Comparison of ENCODE assay signal across 7 mouse cellular contexts in the genomic region with DNA sequence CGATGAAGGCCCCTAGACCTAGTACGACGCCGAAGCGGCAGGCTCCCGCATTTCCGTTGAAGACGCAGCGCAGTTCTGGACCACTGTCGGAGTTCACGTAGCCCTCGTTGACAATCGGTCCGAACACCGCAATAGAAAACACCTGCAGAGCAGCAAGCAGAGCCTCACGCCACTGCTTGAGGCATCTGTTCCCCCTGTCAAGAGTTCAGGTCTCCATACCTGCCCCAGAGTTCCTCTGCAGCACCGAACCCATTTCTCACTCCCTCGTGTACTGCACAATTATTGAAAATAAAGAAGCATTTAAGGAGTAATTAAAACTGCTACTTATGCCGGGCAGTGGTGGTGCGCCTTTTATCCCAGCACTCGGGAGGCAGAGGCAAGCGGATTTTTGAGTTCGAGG. TPM values are rescaled to one million over a fixed set of nuclear protein-coding genes. Genes with fewer than 3 reads are reported as not detected.
DNase-seq lines count a peak whose midpoint lies in the region; ATAC-seq and TF ChIP-seq lines count a peak whose summit lies in the region.

No protein-coding gene starts in this region.

- H3K9me3 ChIP-seq in lung, embryonic 15.5 days: no peaks in the 10 kb centered on the region
- H3K9me3 ChIP-seq in limb, embryonic 10.5 days (replicated peaks): no peaks in the 10 kb centered on the region

- H3K4me2 ChIP-seq in lung, embryonic 15.5 days: peak overlapping the region; percentile 64

- no peak overlapping the region for H3K27ac ChIP-seq in lung, embryonic 15.5 days
- no peak overlapping the region for H3K27ac ChIP-seq in limb, embryonic 10.5 days
- no peak overlapping the region for H3K27ac ChIP-seq in small intestine, adult 2 months (ENCODE audit: insufficient read depth, low read depth, low read length)

- H3K36me3 ChIP-seq in lung, embryonic 15.5 days: peaks cover 6% of the 10 kb centered on the region; the same call in 1 of the 2 replicates
- peaks cover 9% of the 10 kb centered on the region for H3K36me3 ChIP-seq in limb, embryonic 10.5 days
- peaks cover 2% of the 10 kb centered on the region; the same call in 1 of the 2 replicates for H3K36me3 ChIP-seq in small intestine, adult 2 months (ENCODE audit: control insufficient read depth, insufficient read depth, low read length)

- peak overlapping the region; percentile 36 for H3K4me3 ChIP-seq in lung, embryonic 15.5 days
- H3K4me3 ChIP-seq in limb, embryonic 10.5 days: peak overlapping the region; percentile 46
- peak overlapping the region; percentile 74 for H3K4me3 ChIP-seq in small intestine, adult 2 months (ENCODE audit: low read depth, low read length)

- WGBS in lung, embryonic 15.5 days: 18% methylated on average over 23 of the region's 23 CpGs
- 20% methylated on average over 23 of the region's 23 CpGs for WGBS in limb, embryonic 10.5 days
- 24% methylated on average over 23 of the region's 23 CpGs for WGBS in small intestine, adult 2 months

- H3K9ac ChIP-seq in lung, embryonic 15.5 days: peak overlapping the region; percentile 21; the same call in 1 of the 2 replicates

- no peak for TF ChIP-seq POLR2A in small intestine, adult 2 months (IDR thresholded peaks at IDR 0.05; ENCODE audit: low read depth, low read length)

- no peak for ATAC-seq in lung, embryonic 15.5 days (ENCODE audit: borderline replicate concordance, extremely low read depth, low FRiP score, low TSS enrichment)
- 0 out of 2 replicates have a peak, but pooled peaks have one; percentile 17 for ATAC-seq in erythroid progenitor cell, adult 5-6 weeks (replicated peaks; ENCODE audit: low FRiP score, poor library complexity, severe bottlenecking)

- no peak for DNase-seq in lung, adult 18-20 months
- no peak for DNase-seq in limb, embryonic 10.5 days (ENCODE audit: low spot score)
- DNase-seq in urinary bladder, postnatal 36 days (ENCODE audit: low spot score in 2 of 2): no peak
- DNase-seq in gastrocnemius, adult 18-20 months (ENCODE audit: low spot score): no peak

- peaks cover 42% of the 10 kb centered on the region for H3K27me3 ChIP-seq in lung, embryonic 15.5 days
- H3K27me3 ChIP-seq in limb, embryonic 10.5 days (ENCODE audit: low read depth, poor library complexity, severe bottlenecking): peaks cover 64% of the 10 kb centered on the region
- H3K27me3 ChIP-seq in small intestine, adult 2 months (ENCODE audit: control insufficient read depth, insufficient read depth, low read length): peaks cover 17% of the 10 kb centered on the region

- TF ChIP-seq CTCF in small intestine, adult 2 months (IDR thresholded peaks at IDR 0.05; ENCODE audit: extremely low read depth, insufficient read length, insufficient replicate concordance, low read depth, low read length): no peak

- H3K4me1 ChIP-seq in lung, embryonic 15.5 days: peaks cover 21% of the 10 kb centered on the region
- peaks cover 26% of the 10 kb centered on the region for H3K4me1 ChIP-seq in limb, embryonic 10.5 days
- H3K4me1 ChIP-seq in small intestine, adult 2 months (ENCODE audit: control insufficient read depth, insufficient read depth, insufficient read length, low read length): peaks cover 13% of the 10 kb centered on the region

RNA-seq across cellular contexts. Expression of a gene that starts 2.2 kb away (rescaled TPM):
- 1.0 and 2.0 TPM in 2 replicates for polyA plus RNA-seq in lung, embryonic 15.5 days (2015; fragmentation: Nextera tagmentation; extraction: Ambion mirVana)
- total RNA-seq in erythroid progenitor cell, adult 5-6 weeks (2015; ENCODE audit: low replicate concordance): not detected in 2 replicates
- not detected in 2 replicates for total RNA-seq in erythroid progenitor cell, adult 5-6 weeks (2017; ENCODE audit: low replicate concordance)
- polyA plus RNA-seq in limb, embryonic 10.5 days (2016; fragmentation: Nextera tagmentation; extraction: Ambion mirVana): 5.2 and 7.0 TPM in 2 replicates
- polyA plus RNA-seq in small intestine, adult 2 months (2012; rRNA removed): 1.2 and 1.3 TPM in 2 replicates
- under 1 TPM in 1 of 2 experiments, not detected in 1; 0.14 TPM for total RNA-seq in gastrocnemius, adult 18-20 months (2021)

RNA-seq across cellular contexts. Expression of a gene that starts 8.4 kb away (rescaled TPM):
- 47.3 and 47.4 TPM in 2 replicates for polyA plus RNA-seq in lung, embryonic 15.5 days (2015; fragmentation: Nextera tagmentation; extraction: Ambion mirVana)
- total RNA-seq in erythroid progenitor cell, adult 5-6 weeks (2015; ENCODE audit: low replicate concordance): 9.6 and 15.9 TPM in 2 replicates
- 14.0 and 15.7 TPM in 2 replicates for total RNA-seq in erythroid progenitor cell, adult 5-6 weeks (2017; ENCODE audit: low replicate concordance)
- 52.9 and 61.2 TPM in 2 replicates for polyA plus RNA-seq in limb, embryonic 10.5 days (2016; fragmentation: Nextera tagmentation; extraction: Ambion mirVana)
- polyA plus RNA-seq in small intestine, adult 2 months (2012; rRNA removed): 22.8 and 35.9 TPM in 2 replicates
- 10 to 100 TPM; 41.1 to 48.3 TPM for total RNA-seq in gastrocnemius, adult 18-20 months (2021)

RNA-seq across cellular contexts. Expression of a gene that starts 8.4 kb away (rescaled TPM):
- 3.5 and 5.1 TPM in 2 replicates for polyA plus RNA-seq in lung, embryonic 15.5 days (2015; fragmentation: Nextera tagmentation; extraction: Ambion mirVana)
- not detected in 2 replicates for total RNA-seq in erythroid progenitor cell, adult 5-6 weeks (2015; ENCODE audit: low replicate concordance)
- total RNA-seq in erythroid progenitor cell, adult 5-6 weeks (2017; ENCODE audit: low replicate concordance): not detected in 2 replicates
- 0.59 and 2.3 TPM in 2 replicates for polyA plus RNA-seq in limb, embryonic 10.5 days (2016; fragmentation: Nextera tagmentation; extraction: Ambion mirVana)
- polyA plus RNA-seq in small intestine, adult 2 months (2012; rRNA removed): 57.7 and 115 TPM in 2 replicates
- total RNA-seq in gastrocnemius, adult 18-20 months (2021): under 1 TPM; 0.32 to 0.95 TPM

RNA-seq across cellular contexts. Expression of a gene that starts 18.1 kb away (rescaled TPM):
- 21.2 and 22.2 TPM in 2 replicates for polyA plus RNA-seq in lung, embryonic 15.5 days (2015; fragmentation: Nextera tagmentation; extraction: Ambion mirVana)
- total RNA-seq in erythroid progenitor cell, adult 5-6 weeks (2015; ENCODE audit: low replicate concordance): 13.4 and 18.4 TPM in 2 replicates
- 9.2 and 12.0 TPM in 2 replicates for total RNA-seq in erythroid progenitor cell, adult 5-6 weeks (2017; ENCODE audit: low replicate concordance)
- polyA plus RNA-seq in limb, embryonic 10.5 days (2016; fragmentation: Nextera tagmentation; extraction: Ambion mirVana): 34.5 and 36.7 TPM in 2 replicates
- polyA plus RNA-seq in small intestine, adult 2 months (2012; rRNA removed): 41.1 and 85.8 TPM in 2 replicates
- total RNA-seq in gastrocnemius, adult 18-20 months (2021): 10 to 100 TPM; 23.1 to 25.4 TPM

RNA-seq across cellular contexts. Expression of a gene that starts 19.9 kb away (rescaled TPM):
- polyA plus RNA-seq in lung, embryonic 15.5 days (2015; fragmentation: Nextera tagmentation; extraction: Ambion mirVana): 81.2 and 85.2 TPM in 2 replicates
- total RNA-seq in erythroid progenitor cell, adult 5-6 weeks (2015; ENCODE audit: low replicate concordance): 5.8 and 10.1 TPM in 2 replicates
- total RNA-seq in erythroid progenitor cell, adult 5-6 weeks (2017; ENCODE audit: low replicate concordance): 4.8 and 9.0 TPM in 2 replicates
- 165 and 183 TPM in 2 replicates for polyA plus RNA-seq in limb, embryonic 10.5 days (2016; fragmentation: Nextera tagmentation; extraction: Ambion mirVana)
- polyA plus RNA-seq in small intestine, adult 2 months (2012; rRNA removed): 26.0 and 49.6 TPM in 2 replicates
- 10 to 100 TPM; 15.4 to 16.0 TPM for total RNA-seq in gastrocnemius, adult 18-20 months (2021)
